Mouse (Mus musculus) testis, adult 2 months (tissue): ENCODE data around the gene Nol12.

Experiments used
- CTCF ChIP-seq: fragments of 200-500 bp; IDR thresholded peaks from 2 replicates; pipeline ENCODE4 v1.5.1; 2012; ENCODE audit warnings: low read depth, mild to moderate bottlenecking, inconsistent platforms, low read length, moderate library complexity; ENCODE audit not compliant: control insufficient read depth, insufficient read depth, insufficient replicate concordance
- POLR2A ChIP-seq: fragments of 200-500 bp; IDR thresholded peaks from 2 replicates; pipeline ENCODE4 v1.6.1; 2012; ENCODE audit warnings: low read depth, mild to moderate bottlenecking, inconsistent platforms, low read length, moderate library complexity; ENCODE audit not compliant: control insufficient read depth

DNA sequence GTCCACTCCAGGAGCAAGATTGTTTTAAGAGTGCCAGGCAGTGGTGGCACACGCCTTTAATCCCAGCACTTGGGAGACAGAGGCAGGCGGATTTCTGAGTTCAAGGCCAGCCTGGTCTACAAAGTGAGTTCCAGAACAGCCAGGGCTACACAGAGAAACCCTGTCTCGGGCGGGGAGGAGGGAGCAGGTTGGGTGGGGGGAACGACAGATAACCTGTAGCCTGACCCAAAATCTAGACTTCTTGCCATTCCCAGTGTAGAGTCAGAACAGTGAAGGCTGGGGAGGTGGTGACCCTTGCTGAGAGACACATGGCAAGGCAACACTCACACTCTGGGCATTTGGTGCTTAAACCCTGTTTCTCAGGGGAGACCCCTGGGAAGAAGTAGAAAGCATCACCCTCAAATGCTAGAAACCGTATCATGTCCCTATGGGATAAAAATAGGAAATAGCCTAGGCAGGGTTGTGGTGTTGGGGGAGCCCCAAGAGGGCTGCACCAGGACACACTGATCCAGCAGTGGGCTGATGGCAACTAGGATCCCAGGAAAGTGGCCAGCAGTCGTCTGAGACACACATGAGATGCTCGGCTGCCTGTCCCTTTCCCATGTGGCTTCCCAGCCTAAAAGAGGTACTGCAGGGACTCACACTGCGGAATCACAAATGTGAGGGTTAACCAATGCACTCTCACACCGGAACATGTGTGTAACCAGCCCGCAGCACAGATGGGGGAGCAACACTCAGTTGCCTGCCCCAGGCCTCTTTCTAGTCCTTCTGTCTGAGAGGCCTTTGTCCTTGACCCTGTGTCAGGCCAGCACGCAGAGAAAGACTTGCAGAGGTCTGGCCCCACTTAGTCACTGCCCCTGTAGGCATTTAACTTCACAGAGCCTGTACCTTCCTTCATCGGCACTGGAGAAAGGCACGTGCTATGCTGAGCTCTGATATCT is 54.7 kb downstream of the Nol12 start:
- TF ChIP-seq CTCF, result no peak
- TF ChIP-seq POLR2A, result no peak
